Mouse (Mus musculus) ovary, postnatal 14 days (tissue): ENCODE data around the gene Cldn34b4.

Experiments used
- DNase-seq: peaks from one replicate; pipeline ENCODE4 v3.0.0; 2022; ENCODE audit warnings: low spot score

Gene Cldn34b4

DNA sequence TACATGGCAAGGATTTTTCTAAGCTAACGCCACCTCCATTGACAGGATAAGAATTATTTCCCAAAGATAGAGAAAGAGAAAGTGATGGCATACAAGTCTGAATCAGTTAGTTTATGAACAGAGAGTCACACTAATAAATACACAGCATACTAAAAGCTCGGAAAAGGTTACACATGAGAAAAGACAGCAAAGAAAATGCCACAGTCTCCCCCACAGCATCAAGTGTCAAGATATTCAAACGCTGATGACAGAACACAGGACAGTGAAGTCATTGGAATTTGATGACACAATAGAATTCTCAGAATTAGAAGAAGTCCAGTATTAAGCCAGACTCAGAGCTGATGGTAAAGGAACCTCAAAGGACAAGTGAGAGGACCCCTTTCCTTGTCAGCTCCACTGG lies at the start of gene Cldn34b4:
TSS of gene Cldn34b4 (plus strand) at position 301 of the 400 bp plus-strand sequence.
- DNase-seq = no peak
